Mouse (Mus musculus): Measurements from ENCODE around the gene Csrnp1. TPM values are rescaled to one million over a fixed set of nuclear protein-coding genes. Genes with fewer than 3 reads are reported as not detected.

The Csrnp1 gene
- polyA plus RNA-seq, 1 experiment from 2014 or later = 4.6 TPM

DNA sequence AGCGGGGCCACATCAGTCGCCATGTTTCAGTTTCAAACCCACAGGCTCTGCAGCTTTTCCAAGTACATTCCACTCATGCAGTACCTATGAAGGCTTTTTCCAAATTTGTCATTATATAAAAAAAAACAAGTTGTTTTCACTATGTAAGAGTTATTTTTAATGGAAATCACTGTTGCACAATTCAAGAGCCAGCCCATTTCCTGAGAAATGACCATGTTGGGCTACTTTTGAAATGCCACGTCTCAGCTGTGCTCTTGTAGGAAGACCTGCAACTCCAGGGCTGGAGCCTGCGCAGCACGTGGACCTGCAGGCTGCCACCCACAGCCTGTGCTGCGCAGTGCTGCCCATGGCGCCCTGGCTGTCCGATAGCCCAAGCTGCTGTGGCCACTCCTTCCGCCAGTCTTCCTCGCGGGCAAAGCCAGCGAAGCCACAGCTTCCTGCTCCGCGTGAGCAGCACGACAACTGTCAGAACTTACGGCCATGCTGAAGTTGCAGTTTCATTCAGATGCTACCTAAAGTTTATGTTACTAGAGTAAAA lies 59.3 kb downstream of the Csrnp1 start:
- WGBS = 91% methylated on average over 16 of the region's 16 CpGs
- Histone ChIP-seq H3K27me3 (ENCODE audit: insufficient read depth, poor library complexity, severe bottlenecking) (no peaks in the 10 kb centered on the region), H3K4me3 (no peak overlapping the region), H3K4me1 (replicated peaks) (no peaks in the 10 kb centered on the region), H3K36me3 (peaks cover 97% of the 10 kb centered on the region), H3K9me3 (no peaks in the 10 kb centered on the region), H3K27ac (no peak overlapping the region)
- DNase-seq (ENCODE audit: low spot score) = no peak

- no peaks in the 10 kb centered on the region for H3K27me3 ChIP-seq (ENCODE audit: insufficient read depth, poor library complexity, severe bottlenecking)
- no peak overlapping the region for H3K27ac ChIP-seq
- no peaks in the 10 kb centered on the region for H3K9me3 ChIP-seq
- H3K36me3 ChIP-seq = peaks cover 97% of the 10 kb centered on the region
- no peak for DNase-seq (ENCODE audit: low spot score)
- WGBS = 92% methylated on average over 4 of the region's 4 CpGs
- no peak overlapping the region for H3K4me3 ChIP-seq
- H3K4me1 ChIP-seq (replicated peaks) = no peaks in the 10 kb centered on the region
Measured at GRCm38 (mm10) chr9:119923462-119923861, 61.0 kb downstream of the Csrnp1 start.

Other genes starting within 250 kb of the Csrnp1 start
- 0.08 and 0.10 TPM in 2 replicates for gene Scn11a, start 159.2 kb downstream of the Csrnp1 start, polyA plus RNA-seq (2016; fragmentation: Nextera tagmentation; extraction: Ambion mirVana)
- gene Wdr48, start 89.8 kb downstream of the Csrnp1 start, polyA plus RNA-seq (2016; fragmentation: Nextera tagmentation; extraction: Ambion mirVana) = 62.6 and 69.7 TPM in 2 replicates
- 27.8 and 29.6 TPM in 2 replicates for gene Gorasp1, start 47.1 kb downstream of the Csrnp1 start, polyA plus RNA-seq (2016; fragmentation: Nextera tagmentation; extraction: Ambion mirVana)
- 0.71 and 1.4 TPM in 2 replicates for gene Ttc21a, start 47.1 kb downstream of the Csrnp1 start, polyA plus RNA-seq (2016; fragmentation: Nextera tagmentation; extraction: Ambion mirVana)
- 0.05 and 0.44 TPM in 2 replicates for gene Xirp1, start 38.9 kb upstream of the Csrnp1 start, polyA plus RNA-seq (2016; fragmentation: Nextera tagmentation; extraction: Ambion mirVana)
- 6.3 and 8.2 TPM in 2 replicates for gene Cx3cr1, start 85.2 kb upstream of the Csrnp1 start, polyA plus RNA-seq (2016; fragmentation: Nextera tagmentation; extraction: Ambion mirVana)
- gene Ccr8, start 107.5 kb upstream of the Csrnp1 start, polyA plus RNA-seq (2016; fragmentation: Nextera tagmentation; extraction: Ambion mirVana) = not detected in 2 replicates
- 41.6 and 43.5 TPM in 2 replicates for gene Slc25a38, start 125.7 kb upstream of the Csrnp1 start, polyA plus RNA-seq (2016; fragmentation: Nextera tagmentation; extraction: Ambion mirVana)
- 1,315 and 1,519 TPM in 2 replicates for gene Rpsa, start 143.0 kb upstream of the Csrnp1 start, polyA plus RNA-seq (2016; fragmentation: Nextera tagmentation; extraction: Ambion mirVana)
- gene Mobp, start 165.0 kb upstream of the Csrnp1 start, polyA plus RNA-seq (2016; fragmentation: Nextera tagmentation; extraction: Ambion mirVana) = 0.22 and 0.26 TPM in 2 replicates